Mouse (Mus musculus) lung, adult 2 months (tissue): ENCODE data around the gene Jak2.

Source experiments
- CTCF ChIP-seq: fragments of 200-500 bp; IDR thresholded peaks from 2 replicates; pipeline ENCODE4 v1.5.1; 2011; ENCODE audit warnings: mild to moderate bottlenecking, low read length, control low read depth; ENCODE audit not compliant: insufficient read depth
- POLR2A ChIP-seq: fragments of 200-500 bp; IDR thresholded peaks from 2 replicates; pipeline ENCODE4 v1.6.1; 2011; ENCODE audit warnings: low read depth, mild to moderate bottlenecking, control low read depth, low read length, borderline replicate concordance; ENCODE audit errors: extremely low read depth

DNA sequence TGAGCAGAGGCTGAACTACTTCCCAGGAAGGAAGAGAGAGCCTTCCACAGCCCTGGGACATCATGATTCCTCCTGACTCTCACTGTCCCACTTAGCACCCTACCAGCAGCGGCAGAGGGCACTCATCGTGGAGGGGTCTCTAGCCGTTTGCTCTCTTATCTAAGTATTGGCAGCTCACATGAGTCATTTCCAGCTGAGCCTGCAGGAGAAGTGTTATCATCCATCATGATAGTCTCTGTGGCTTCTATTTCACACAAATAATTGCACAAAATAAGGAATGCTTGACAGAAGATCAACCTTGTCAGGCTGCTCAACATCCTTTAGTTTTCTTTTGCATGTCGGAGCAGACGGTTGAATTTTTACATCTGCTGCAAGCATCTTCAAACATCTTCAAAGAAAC, 108.6 kb downstream of the Jak2 start:
- TF ChIP-seq CTCF (no peak), POLR2A (no peak)
